Mouse (Mus musculus): ENCODE measurements around the gene Il1rap. TPM values are rescaled to one million over a fixed set of nuclear protein-coding genes. Genes with fewer than 3 reads are reported as not detected.

The Il1rap gene
- polyA plus RNA-seq, 1 experiment from 2014 or later = 1.9 TPM

GRCm38 (mm10) chr16:26732566-26732965 is 151.1 kb downstream of the Il1rap start:
- Histone ChIP-seq H3K36me3 (replicated peaks) (no peaks in the 10 kb centered on the region), H3K9ac (no peak overlapping the region), H3K27ac (replicated peaks) (no peak overlapping the region), H3K4me2 (no peak overlapping the region), H3K9me3 (replicated peaks) (no peaks in the 10 kb centered on the region), H3K27me3 (no peaks in the 10 kb centered on the region), H3K4me1 (replicated peaks) (no peaks in the 10 kb centered on the region), H3K4me3 (replicated peaks) (no peak overlapping the region)
- WGBS (ENCODE audit: insufficient replicate concordance) = 69% methylated on average over 3 of the region's 3 CpGs
- ATAC-seq (ENCODE audit: insufficient read depth) = no peak

- H3K27me3 ChIP-seq = no peaks in the 10 kb centered on the region
- 69% methylated on average over 5 of the region's 5 CpGs for WGBS (ENCODE audit: insufficient replicate concordance)
- no peak overlapping the region for H3K4me2 ChIP-seq
- H3K9ac ChIP-seq = no peak overlapping the region
- H3K9me3 ChIP-seq (replicated peaks) = no peaks in the 10 kb centered on the region
- no peak overlapping the region for H3K4me3 ChIP-seq (replicated peaks)
- H3K36me3 ChIP-seq (replicated peaks) = no peaks in the 10 kb centered on the region
- no peaks in the 10 kb centered on the region for H3K4me1 ChIP-seq (replicated peaks)
- ATAC-seq (ENCODE audit: insufficient read depth) = no peak
- no peak overlapping the region for H3K27ac ChIP-seq (replicated peaks)
These were observed 174.1 kb downstream of the Il1rap start for GRCm38 (mm10) chr16:26755381-26756155.

GRCm38 (mm10) chr16:26775976-26776375 is 194.5 kb downstream of the Il1rap start:
- no peak for ATAC-seq (ENCODE audit: insufficient read depth)
- H3K4me1 ChIP-seq (replicated peaks) = no peaks in the 10 kb centered on the region
- 51% methylated on average over 2 of the region's 2 CpGs for WGBS (ENCODE audit: insufficient replicate concordance)

GRCm38 (mm10) chr16:26777132-26777531 is 195.6 kb downstream of the Il1rap start:
- no peak overlapping the region for H3K27ac ChIP-seq (replicated peaks)
- H3K27me3 ChIP-seq = no peaks in the 10 kb centered on the region
- ATAC-seq (ENCODE audit: insufficient read depth) = no peak
- H3K9ac ChIP-seq = no peak overlapping the region
- no peaks in the 10 kb centered on the region for H3K9me3 ChIP-seq (replicated peaks)
- no peak overlapping the region for H3K4me2 ChIP-seq
- H3K4me1 ChIP-seq (replicated peaks) = no peaks in the 10 kb centered on the region
- 0% methylated on average over 1 of the region's 1 CpGs for WGBS (ENCODE audit: insufficient replicate concordance)
- no peaks in the 10 kb centered on the region for H3K36me3 ChIP-seq (replicated peaks)
- no peak overlapping the region for H3K4me3 ChIP-seq (replicated peaks)

More at GRCm38 (mm10) chr16:26775976-26776375, 194.5 kb downstream of the Il1rap start:
- no peak overlapping the region for H3K4me2 ChIP-seq
- H3K36me3 ChIP-seq (replicated peaks) = no peaks in the 10 kb centered on the region
- no peak overlapping the region for H3K27ac ChIP-seq (replicated peaks)
- no peak overlapping the region for H3K9ac ChIP-seq
- no peaks in the 10 kb centered on the region for H3K9me3 ChIP-seq (replicated peaks)
- no peaks in the 10 kb centered on the region for H3K27me3 ChIP-seq
- H3K4me3 ChIP-seq (replicated peaks) = no peak overlapping the region

Other genes starting within 250 kb of the Il1rap start
- gene Cldn1, start 209.9 kb upstream of the Il1rap start, polyA plus RNA-seq (2015; fragmentation: Nextera tagmentation; extraction: Ambion mirVana) = 67.2 and 83.3 TPM in 2 replicates
- not detected in 2 replicates for gene Cldn16, start 118.6 kb upstream of the Il1rap start, polyA plus RNA-seq (2015; fragmentation: Nextera tagmentation; extraction: Ambion mirVana)
- gene Tmem207, start 54.9 kb upstream of the Il1rap start, polyA plus RNA-seq (2015; fragmentation: Nextera tagmentation; extraction: Ambion mirVana) = not detected in 2 replicates